Mouse (Mus musculus) kidney, embryonic 16.5 days (tissue): Measurements from ENCODE around the gene Cuta. TPM values are rescaled to one million over a fixed set of nuclear protein-coding genes. Genes with fewer than 3 reads are reported as not detected.
"Not testable (repeated sequence)": the region's sequence is repeated elsewhere in the genome, so short reads cannot be mapped to it uniquely, and the experiment has no call there.

Experiments used
- ATAC-seq: fragments of 200-750 bp; cut with Nextera tagmentation; 2 replicates; pipeline ENCODE4 v1.8.0; 2017; ENCODE audit warnings: moderate TSS enrichment; ENCODE audit not compliant: low FRiP score, low TSS enrichment
- H3K27ac ChIP-seq: fragments of 300-500 bp; sonication (generic); 2 replicates; pipeline ENCODE4 v1.5.1; 2014; ENCODE audit warnings: low read length
- H3K27me3 ChIP-seq: fragments of 300-500 bp; sonication (generic); 2 replicates; pipeline ENCODE4 v1.6.1; 2014; ENCODE audit warnings: low read length, control low read depth, mixed read lengths; ENCODE audit not compliant: insufficient read depth
- H3K36me3 ChIP-seq: fragments of 300-500 bp; sonication (generic); 2 replicates; pipeline ENCODE4 v1.6.1; 2014; ENCODE audit warnings: low read length, control low read depth, mixed read lengths; ENCODE audit not compliant: insufficient read depth
- H3K4me1 ChIP-seq: fragments of 300-500 bp; sonication (generic); 2 replicates; pipeline ENCODE4 v1.6.1; 2014; ENCODE audit warnings: low read length, control low read depth, mixed read lengths; ENCODE audit not compliant: insufficient read depth
- H3K4me2 ChIP-seq: fragments of 300-500 bp; sonication (generic); replicated peaks from 2 replicates; pipeline ENCODE4 v1.6.1; 2014; ENCODE audit warnings: low read depth, low read length
- H3K4me3 ChIP-seq: fragments of 300-500 bp; sonication (generic); 2 replicates; pipeline ENCODE4 v1.5.1; 2014; ENCODE audit warnings: mild to moderate bottlenecking, low read length
- H3K9ac ChIP-seq: fragments of 300-500 bp; sonication (generic); replicated peaks from 2 replicates; pipeline ENCODE4 v1.6.1; 2014; ENCODE audit warnings: low read length
- H3K9me3 ChIP-seq: fragments of 300-500 bp; sonication (generic); 2 replicates; pipeline ENCODE4 v1.6.1; 2016; ENCODE audit warnings: low read length, control low read depth
- WGBS: fragments of 180-500 bp; shearing (Covaris S2); extraction: QIAGEN DNeasy Blood & Tissue Kit; methylation state at CpG from one replicate; pipeline ENCODE4 v1.1.7; 2014; 5-methylcytosine and 5-hydroxymethylcytosine counted together
- polyA plus RNA-seq: library from polyadenylated mRNA; unstranded; fragments of >200 nt; fragmentation: Nextera tagmentation; extraction: Ambion mirVana; gene quantifications from 2 replicates; pipeline ENCODE4 v1.2.1, GENCODE M21; 2015

Gene Cuta
- polyA plus RNA-seq, 1 experiment from 2014 or later = 187 TPM

- H3K27ac ChIP-seq, H3K4me3 ChIP-seq, H3K9me3 ChIP-seq, ATAC-seq, H3K9ac ChIP-seq, H3K4me2 ChIP-seq, H3K27me3 ChIP-seq, H3K4me1 ChIP-seq: not testable (repeated sequence)
- 92% methylated on average over 9 of the region's 9 CpGs for WGBS
- peaks cover 45% of the 10 kb centered on the region for H3K36me3 ChIP-seq
Observed at GRCm38 (mm10) chr17:26925414-26925813, 14.0 kb downstream of the Cuta start.

- not testable (repeated sequence) for H3K4me1 ChIP-seq, H3K9me3 ChIP-seq, H3K27me3 ChIP-seq, H3K4me2 ChIP-seq, H3K9ac ChIP-seq, H3K27ac ChIP-seq, H3K4me3 ChIP-seq, ATAC-seq
- peaks cover 31% of the 10 kb centered on the region; the same call in 1 of the 2 replicates for H3K36me3 ChIP-seq
- WGBS = 88% methylated on average over 5 of the region's 6 CpGs
Observed at GRCm38 (mm10) chr17:26922368-26922767, 17.0 kb downstream of the Cuta start.

GRCm38 (mm10) chr17:26919516-26919915 lies 19.9 kb downstream of the Cuta start:
- not testable (repeated sequence) for H3K9me3 ChIP-seq, H3K9ac ChIP-seq, H3K27me3 ChIP-seq, H3K4me2 ChIP-seq, H3K4me1 ChIP-seq, ATAC-seq, H3K27ac ChIP-seq, H3K4me3 ChIP-seq
- H3K36me3 ChIP-seq = peaks cover 12% of the 10 kb centered on the region; the same call in 1 of the 2 replicates
- WGBS = 81% methylated on average over 2 of the region's 2 CpGs

- H3K36me3 ChIP-seq = 0 out of 2 replicates have a peak, but pooled peaks cover 8% of the 10 kb centered on the region
- no peak overlapping the region for H3K27ac ChIP-seq
- H3K4me3 ChIP-seq = peak overlapping the region; percentile 72
- H3K4me2 ChIP-seq = peak overlapping the region; percentile 62
- no peaks in the 10 kb centered on the region for H3K27me3 ChIP-seq
- peaks cover 10% of the 10 kb centered on the region for H3K4me1 ChIP-seq
- H3K9me3 ChIP-seq = no peaks in the 10 kb centered on the region
- WGBS = 81% methylated on average over 2 of the region's 2 CpGs
- H3K9ac ChIP-seq = peak overlapping the region; percentile 54; the same call in 1 of the 2 replicates
- no peak for ATAC-seq
Observed at GRCm38 (mm10) chr17:26918343-26918742, 21.0 kb downstream of the Cuta start.

- H3K4me1 ChIP-seq, H3K27me3 ChIP-seq, H3K9me3 ChIP-seq, H3K36me3 ChIP-seq, ATAC-seq, H3K27ac ChIP-seq: not testable (repeated sequence)
- WGBS = 0% methylated on average over 12 of the region's 12 CpGs
- Histone ChIP-seq H3K4me3 (peak overlapping the region; percentile 72), H3K4me2 (peak overlapping the region; percentile 62), H3K9ac (peak overlapping the region; percentile 77)
Observed at GRCm38 (mm10) chr17:26917560-26917959, 21.8 kb downstream of the Cuta start.

- H3K27me3 ChIP-seq = no peaks in the 10 kb centered on the region
- WGBS = under 1% methylated on average over 70 of the region's 72 CpGs
- H3K4me3 ChIP-seq = peak within 1 kb of the TSS; percentile 72
- H3K27ac ChIP-seq = peak within 1 kb of the TSS; percentile 72
- H3K4me2 ChIP-seq = peak within 1 kb of the TSS; percentile 62
- ATAC-seq = peak; percentile 99
- H3K36me3 ChIP-seq = 0 out of 2 replicates have a peak, but pooled peaks cover 7% of the 10 kb centered on the region
- no peaks in the 10 kb centered on the region for H3K9me3 ChIP-seq
- peaks cover 10% of the 10 kb centered on the region for H3K4me1 ChIP-seq
- peak within 1 kb of the TSS; percentile 77 for H3K9ac ChIP-seq
Observed at GRCm38 (mm10) chr17:26916711-26917482, 22.5 kb downstream of the Cuta start, which contains the start of gene Kifc5b. Gene Kifc5b, plus strand, starts transcription at chr17:26917091.

GRCm38 (mm10) chr17:26915248-26915647 lies 24.1 kb downstream of the Cuta start:
- H3K9ac ChIP-seq = no peak overlapping the region
- WGBS = 71% methylated on average over 1 of the region's 1 CpGs
- no peaks in the 10 kb centered on the region for H3K36me3 ChIP-seq
- no peak overlapping the region for H3K4me3 ChIP-seq
- H3K9me3 ChIP-seq = no peaks in the 10 kb centered on the region
- peaks cover 10% of the 10 kb centered on the region for H3K4me1 ChIP-seq
- no peaks in the 10 kb centered on the region for H3K27me3 ChIP-seq
- H3K4me2 ChIP-seq = no peak overlapping the region
- ATAC-seq = no peak
- H3K27ac ChIP-seq = no peak overlapping the region

- not testable (repeated sequence) for H3K27ac ChIP-seq, H3K9me3 ChIP-seq, ATAC-seq, H3K36me3 ChIP-seq, H3K27me3 ChIP-seq, H3K9ac ChIP-seq, H3K4me3 ChIP-seq, H3K4me2 ChIP-seq, H3K4me1 ChIP-seq
- 94% methylated on average over 14 of the region's 15 CpGs for WGBS
Observed at GRCm38 (mm10) chr17:26907506-26907905, 31.9 kb downstream of the Cuta start.

GRCm38 (mm10) chr17:26904320-26904719 lies 35.0 kb downstream of the Cuta start:
- Histone ChIP-seq H3K9me3 (peaks cover 7% of the 10 kb centered on the region; the same call in 1 of the 2 replicates), H3K4me2 (no peak overlapping the region), H3K27me3 (no peaks in the 10 kb centered on the region), H3K27ac (no peak overlapping the region), H3K4me1 (no peaks in the 10 kb centered on the region), H3K9ac (no peak overlapping the region), H3K4me3 (no peak overlapping the region), H3K36me3 (no peaks in the 10 kb centered on the region)
- 52% methylated on average over 5 of the region's 5 CpGs for WGBS
- no peak for ATAC-seq

GRCm38 (mm10) chr17:26900916-26901315 lies 38.5 kb downstream of the Cuta start:
- no peaks in the 10 kb centered on the region for H3K36me3 ChIP-seq
- no peaks in the 10 kb centered on the region for H3K27me3 ChIP-seq
- ATAC-seq = no peak
- no peak overlapping the region for H3K4me3 ChIP-seq
- no peaks in the 10 kb centered on the region for H3K4me1 ChIP-seq
- no peak overlapping the region for H3K9ac ChIP-seq
- 83% methylated on average over 6 of the region's 6 CpGs for WGBS
- no peaks in the 10 kb centered on the region for H3K9me3 ChIP-seq
- H3K4me2 ChIP-seq = no peak overlapping the region
- no peak overlapping the region for H3K27ac ChIP-seq
